Mouse (Mus musculus): ENCODE measurements around the gene Creb3l4.
"Not testable (repeated sequence)": the region's sequence is repeated elsewhere in the genome, so short reads cannot be mapped to it uniquely, and the experiment has no call there.

Gene Creb3l4

GRCm38 (mm10) chr3:90242984-90243775 is at the start of gene Creb3l4:
Gene Creb3l4, minus strand, starts transcription at chr3:90243512.
- DNase-seq (ENCODE audit: low read depth) = no peak

- DNase-seq (ENCODE audit: low read depth) = peak; percentile 99
Observed at GRCm38 (mm10) chr3:90292345-90293275, 49.3 kb upstream of the Creb3l4 start, which contains the start of gene Gatad2b. Gene Gatad2b, plus strand, starts transcription at chr3:90293178.

- DNase-seq (ENCODE audit: low read depth) = peak; percentile 24
Observed at GRCm38 (mm10) chr3:90291982-90292344, 48.7 kb upstream of the Creb3l4 start.

GRCm38 (mm10) chr3:90290602-90291001 is 47.3 kb upstream of the Creb3l4 start:
- DNase-seq (ENCODE audit: low read depth) = no peak

GRCm38 (mm10) chr3:90289403-90289802 is 46.1 kb upstream of the Creb3l4 start:
- not testable (repeated sequence) for DNase-seq (ENCODE audit: low read depth)

- DNase-seq (ENCODE audit: low read depth) = no peak
Observed at GRCm38 (mm10) chr3:90284150-90284549, 40.8 kb upstream of the Creb3l4 start.

- DNase-seq (ENCODE audit: low read depth) = no peak
Observed at GRCm38 (mm10) chr3:90280708-90281107, 37.4 kb upstream of the Creb3l4 start.

GRCm38 (mm10) chr3:90279743-90280142 is 36.4 kb upstream of the Creb3l4 start:
- no peak for DNase-seq (ENCODE audit: low read depth)

GRCm38 (mm10) chr3:90279216-90279615 is 35.9 kb upstream of the Creb3l4 start:
- no peak for DNase-seq (ENCODE audit: low read depth)

GRCm38 (mm10) chr3:90278211-90278610 is 34.9 kb upstream of the Creb3l4 start:
- no peak for DNase-seq (ENCODE audit: low read depth)

- DNase-seq (ENCODE audit: low read depth) = no peak
Observed at GRCm38 (mm10) chr3:90277793-90278192, 34.5 kb upstream of the Creb3l4 start.

- DNase-seq (ENCODE audit: low read depth) = no peak
Observed at GRCm38 (mm10) chr3:90276858-90277257, 33.5 kb upstream of the Creb3l4 start.

GRCm38 (mm10) chr3:90275286-90275685 is 32.0 kb upstream of the Creb3l4 start:
- no peak for DNase-seq (ENCODE audit: low read depth)

GRCm38 (mm10) chr3:90273855-90274254 is 30.5 kb upstream of the Creb3l4 start:
- DNase-seq (ENCODE audit: low read depth) = no peak

GRCm38 (mm10) chr3:90272170-90272569 is 28.9 kb upstream of the Creb3l4 start:
- no peak for DNase-seq (ENCODE audit: low read depth)

- no peak for DNase-seq (ENCODE audit: low read depth)
Observed at GRCm38 (mm10) chr3:90270784-90271183, 27.5 kb upstream of the Creb3l4 start.

GRCm38 (mm10) chr3:90268971-90269370 is 25.7 kb upstream of the Creb3l4 start:
- DNase-seq (ENCODE audit: low read depth) = no peak

- no peak for DNase-seq (ENCODE audit: low read depth)
Observed at GRCm38 (mm10) chr3:90268190-90268589, 24.9 kb upstream of the Creb3l4 start.

- DNase-seq (ENCODE audit: low read depth) = peak; percentile 47
Observed at GRCm38 (mm10) chr3:90266901-90267775, 23.8 kb upstream of the Creb3l4 start.

GRCm38 (mm10) chr3:90265932-90266741 is 22.8 kb upstream of the Creb3l4 start:
- peak; percentile 77 for DNase-seq (ENCODE audit: low read depth)
